Comparison of ENCODE assay signal across 9 mouse cellular contexts in the genomic region with DNA sequence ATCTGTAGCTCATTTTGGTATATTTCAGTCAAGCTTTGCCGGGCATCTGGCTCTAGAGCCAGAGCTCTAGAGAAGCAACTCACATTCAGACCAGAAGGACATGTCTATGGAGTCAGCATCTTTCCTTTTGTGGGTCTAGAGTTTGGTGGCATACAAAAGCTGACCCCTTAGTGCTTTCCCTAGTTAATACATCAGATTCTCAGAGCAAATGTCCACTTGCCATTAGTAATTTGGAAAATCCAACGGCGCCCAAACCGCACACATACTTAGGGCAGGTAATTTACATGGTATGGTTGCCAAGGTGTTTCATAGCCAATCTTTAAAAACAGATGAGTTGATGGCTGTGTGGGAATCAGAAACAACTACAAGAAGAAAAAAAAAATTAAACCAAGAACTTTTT. TPM values are rescaled to one million over a fixed set of nuclear protein-coding genes. Genes with fewer than 3 reads are reported as not detected.
DNase-seq lines count a peak whose midpoint lies in the region; ATAC-seq and TF ChIP-seq lines count a peak whose summit lies in the region.
"Had no signal": no experiment of that assay in that cellular context is flagged by ENCODE, and none has a peak within 500 bp of the region (broad histone marks: within the 10 kb centered on the region; RNA-seq: fewer than 3 reads in every experiment).

No protein-coding gene starts in this region.

- peaks cover 7% of the 10 kb centered on the region; the same call in 1 of the 2 replicates for H3K36me3 ChIP-seq in kidney, embryonic 14.5 days (ENCODE audit: control insufficient read depth, insufficient read depth, low read length)
- H3K36me3 ChIP-seq in embryonic facial prominence, embryonic 14.5 days (ENCODE audit: control insufficient read depth, insufficient read depth, low read length), result peaks cover 16% of the 10 kb centered on the region
- no peaks in the 10 kb centered on the region for H3K36me3 ChIP-seq in hindbrain, postnatal 0 days (ENCODE audit: insufficient read depth, low read length)
- H3K36me3 ChIP-seq in midbrain, embryonic 15.5 days (replicated peaks), result no peaks in the 10 kb centered on the region
- no peaks in the 10 kb centered on the region for H3K36me3 ChIP-seq in kidney, adult 2 months (ENCODE audit: control insufficient read depth, insufficient read depth, low read length)

- 83% methylated on average over 4 of the region's 4 CpGs for whole genome bisulfite sequencing in kidney, embryonic 14.5 days
- 58% methylated on average over 4 of the region's 4 CpGs for WGBS in embryonic facial prominence, embryonic 14.5 days
- WGBS in hindbrain, postnatal 0 days, result 89% methylated on average over 4 of the region's 4 CpGs
- 89% methylated on average over 4 of the region's 4 CpGs for WGBS in midbrain, embryonic 15.5 days
- 86% methylated on average over 4 of the region's 4 CpGs for WGBS in kidney, adult 2 months

- H3K9ac ChIP-seq in kidney, embryonic 14.5 days (ENCODE audit: low read depth, low read length), result peak overlapping the region; percentile 76
- peak overlapping the region; percentile 82 for H3K9ac ChIP-seq in embryonic facial prominence, embryonic 14.5 days (ENCODE audit: low read depth, low read length)
- H3K9ac ChIP-seq in hindbrain, postnatal 0 days (replicated peaks; ENCODE audit: low read length), result peak overlapping the region; percentile 30; the same call in 1 of the 2 replicates
- H3K9ac ChIP-seq in midbrain, embryonic 15.5 days, result no peak overlapping the region

- H3K4me3 ChIP-seq in kidney, embryonic 14.5 days (ENCODE audit: low read length), result peak overlapping the region; percentile 69
- peak overlapping the region; percentile 61 for H3K4me3 ChIP-seq in embryonic facial prominence, embryonic 14.5 days (ENCODE audit: low read depth, low read length)
- H3K4me3 ChIP-seq in hindbrain, postnatal 0 days (ENCODE audit: low read length), result 0 out of 2 replicates have a peak overlapping the region, but pooled peaks have one; percentile 42
- peak overlapping the region; percentile 44; the same call in 1 of the 2 replicates for H3K4me3 ChIP-seq in midbrain, embryonic 15.5 days
- H3K4me3 ChIP-seq in kidney, adult 2 months (ENCODE audit: insufficient read depth, low read depth, low read length), result no peak overlapping the region

- peak overlapping the region; percentile 95; the same call in 1 of the 2 replicates for H3K27ac ChIP-seq in kidney, embryonic 14.5 days (ENCODE audit: low read depth, low read length)
- peak overlapping the region; percentile 94 for H3K27ac ChIP-seq in embryonic facial prominence, embryonic 14.5 days (replicated peaks; ENCODE audit: low read depth, low read length)
- H3K27ac ChIP-seq in hindbrain, postnatal 0 days, result peak overlapping the region; percentile 62; the same call in 1 of the 2 replicates
- H3K27ac ChIP-seq in midbrain, embryonic 15.5 days, result no peak overlapping the region
- no peak overlapping the region for H3K27ac ChIP-seq in kidney, adult 2 months (ENCODE audit: insufficient read depth, low read depth, low read length)

- H3K9me3 ChIP-seq in kidney, embryonic 14.5 days (ENCODE audit: control insufficient read depth, low read length), result no peaks in the 10 kb centered on the region
- H3K9me3 ChIP-seq in embryonic facial prominence, embryonic 14.5 days (ENCODE audit: control insufficient read depth, low read length), result no peaks in the 10 kb centered on the region
- H3K9me3 ChIP-seq in hindbrain, postnatal 0 days (ENCODE audit: low read length), result no peaks in the 10 kb centered on the region
- H3K9me3 ChIP-seq in midbrain, embryonic 15.5 days, result no peaks in the 10 kb centered on the region

- no peak for ATAC-seq in kidney, embryonic 14.5 days (ENCODE audit: low FRiP score, low TSS enrichment)
- no peak for ATAC-seq in embryonic facial prominence, embryonic 14.5 days (ENCODE audit: low read depth)
- ATAC-seq in hindbrain, postnatal 0 days, result no peak
- no peak for ATAC-seq in midbrain, embryonic 15.5 days (replicated peaks)
- no peak for ATAC-seq in frontal cortex, adult (ENCODE audit: low TSS enrichment)
- no peak for ATAC-seq in granulocyte monocyte progenitor cell, adult 5-6 weeks (replicated peaks; ENCODE audit: poor library complexity, severe bottlenecking)

- no peak for TF ChIP-seq POLR2A in kidney, adult 2 months (IDR thresholded peaks at IDR 0.05; ENCODE audit: low read depth, low read length)

- no peak for DNase-seq in kidney, postnatal 36 days
- DNase-seq in embryonic facial prominence, embryonic 14.5 days (ENCODE audit: low spot score), result no peak
- DNase-seq in hindbrain, postnatal 0 days (ENCODE audit: low spot score), result no peak
- DNase-seq in kidney, adult 2 months, result no peak

- H3K27me3 ChIP-seq in kidney, embryonic 14.5 days (ENCODE audit: control insufficient read depth, insufficient read depth, low read length), result no peaks in the 10 kb centered on the region
- no peaks in the 10 kb centered on the region for H3K27me3 ChIP-seq in embryonic facial prominence, embryonic 14.5 days (replicated peaks; ENCODE audit: control insufficient read depth, insufficient read depth, low read length)
- no peaks in the 10 kb centered on the region for H3K27me3 ChIP-seq in hindbrain, postnatal 0 days (ENCODE audit: insufficient read depth, low read length)
- no peaks in the 10 kb centered on the region for H3K27me3 ChIP-seq in midbrain, embryonic 15.5 days (replicated peaks)
- no peaks in the 10 kb centered on the region; the same call in 1 of the 2 replicates for H3K27me3 ChIP-seq in kidney, adult 2 months (replicated peaks; ENCODE audit: control insufficient read depth, insufficient read depth, low read length)

- H3K4me1 ChIP-seq in kidney, embryonic 14.5 days (ENCODE audit: control insufficient read depth, insufficient read depth, low read length), result peaks cover 18% of the 10 kb centered on the region; the same call in 1 of the 2 replicates
- H3K4me1 ChIP-seq in embryonic facial prominence, embryonic 14.5 days (ENCODE audit: control insufficient read depth, insufficient read depth, low read length), result peaks cover 30% of the 10 kb centered on the region
- no peaks in the 10 kb centered on the region for H3K4me1 ChIP-seq in hindbrain, postnatal 0 days (ENCODE audit: insufficient read depth, low read length)
- peaks cover 9% of the 10 kb centered on the region; the same call in 1 of the 2 replicates for H3K4me1 ChIP-seq in midbrain, embryonic 15.5 days
- no peaks in the 10 kb centered on the region for H3K4me1 ChIP-seq in kidney, adult 2 months (ENCODE audit: control insufficient read depth, insufficient read depth, low read length)

- peak overlapping the region; percentile 62 for H3K4me2 ChIP-seq in kidney, embryonic 14.5 days (replicated peaks; ENCODE audit: low read depth, low read length)
- peak overlapping the region; percentile 51 for H3K4me2 ChIP-seq in embryonic facial prominence, embryonic 14.5 days (ENCODE audit: low read depth, low read length)
- H3K4me2 ChIP-seq in hindbrain, postnatal 0 days (ENCODE audit: low read depth, low read length), result peak overlapping the region; percentile 74
- H3K4me2 ChIP-seq in midbrain, embryonic 15.5 days, result peak overlapping the region; percentile 84; the same call in 1 of the 2 replicates

- TF ChIP-seq CTCF in hindbrain, postnatal 0 days (IDR thresholded peaks at IDR 0.05; ENCODE audit: low read depth), result no peak
- no peak for TF ChIP-seq CTCF in kidney, adult 2 months (conservative IDR thresholded peaks at IDR 0.05; ENCODE audit: insufficient read depth, insufficient read length, low read depth, low read length)

RNA-seq across cellular contexts. Expression of a gene that starts 1.2 kb away (rescaled TPM):
- polyA plus RNA-seq in kidney, embryonic 14.5 days (2014; fragmentation: Nextera tagmentation; extraction: Ambion mirVana), result 17.6 and 28.9 TPM in 2 replicates
- polyA plus RNA-seq in embryonic facial prominence, embryonic 14.5 days (2014; fragmentation: Nextera tagmentation; extraction: Ambion mirVana), result 28.7 and 35.1 TPM in 2 replicates
- 6.9 and 7.7 TPM in 2 replicates for total RNA-seq in hindbrain, postnatal 0 days (2014; rRNA removed)
- polyA plus RNA-seq in hindbrain, postnatal 0 days (2015; fragmentation: Nextera tagmentation; extraction: Ambion mirVana), result 4.6 and 4.7 TPM in 2 replicates
- polyA plus RNA-seq in midbrain, embryonic 15.5 days (2015; fragmentation: Nextera tagmentation; extraction: Ambion mirVana), result 6.1 and 6.4 TPM in 2 replicates
- not detected in 2 replicates for total RNA-seq in granulocyte monocyte progenitor cell, adult 5-6 weeks (2014; fragmentation: Nextera tagmentation)
- total RNA-seq in granulocyte monocyte progenitor cell, adult 5-6 weeks (2017), result 0.82 TPM in 1 of 2 replicates, not detected in the other
- 3.7 and 4.1 TPM in 2 replicates for polyA plus RNA-seq in kidney, adult 2 months (2012; rRNA removed)
- total RNA-seq: monocyte, adult 5-6 weeks had no signal

Comparison
In these comparisons a context has a peak if more than half of its experiments do, and no peak if none do; other contexts are left out.
1. H3K27ac ChIP-seq: peak in kidney, embryonic 14.5 days (single experiment), embryonic facial prominence, embryonic 14.5 days (single experiment) and hindbrain, postnatal 0 days (single experiment); none in midbrain, embryonic 15.5 days (single experiment) and kidney, adult 2 months (single experiment).
2. Peak in every context shown above with its lines, with median percentiles within 50 percentile points of each other: H3K4me2 ChIP-seq.